Mouse (Mus musculus): ENCODE data around the gene BC048679. TPM values are rescaled to one million over a fixed set of nuclear protein-coding genes. Genes with fewer than 3 reads are reported as not detected.
"Not testable (repeated sequence)": the region's sequence is repeated elsewhere in the genome, so short reads cannot be mapped to it uniquely, and the experiment has no call there.

The BC048679 gene
- polyA plus RNA-seq, 1 experiment from 2014 or later = not detected

GRCm38 (mm10) chr7:81489649-81490048 is 8.4 kb downstream of the BC048679 start:
- Histone ChIP-seq H3K27me3 (ENCODE audit: control insufficient read depth, insufficient read depth, low read depth, low read length) (peaks cover 19% of the 10 kb centered on the region), H3K4me3 (ENCODE audit: low read depth, low read length) (no peak overlapping the region), H3K4me1 (ENCODE audit: control insufficient read depth, low read depth, low read length) (no peaks in the 10 kb centered on the region), H3K9ac (ENCODE audit: low read depth, low read length) (no peak overlapping the region), H3K9me3 (replicated peaks; ENCODE audit: control insufficient read depth, low read length) (no peaks in the 10 kb centered on the region), H3K4me2 (ENCODE audit: low read depth, low read length) (no peak overlapping the region), H3K36me3 (ENCODE audit: control insufficient read depth, insufficient read depth) (no peaks in the 10 kb centered on the region), H3K27ac (ENCODE audit: low read length) (no peak overlapping the region)
- no peak for ATAC-seq (ENCODE audit: low read depth)
- 12% methylated on average over 9 of the region's 9 CpGs for WGBS (ENCODE audit: insufficient replicate concordance)

GRCm38 (mm10) chr7:81480800-81481199 is 17.3 kb downstream of the BC048679 start:
- ATAC-seq (ENCODE audit: low read depth) = no peak
- WGBS (ENCODE audit: insufficient replicate concordance) = 16% methylated on average over 8 of the region's 8 CpGs
- H3K9me3 ChIP-seq (replicated peaks; ENCODE audit: control insufficient read depth, low read length) = no peaks in the 10 kb centered on the region

GRCm38 (mm10) chr7:81479531-81480090 is 18.5 kb downstream of the BC048679 start:
- Histone ChIP-seq H3K27me3 (ENCODE audit: control insufficient read depth, insufficient read depth, low read depth, low read length) (peaks cover 13% of the 10 kb centered on the region), H3K4me2 (ENCODE audit: low read depth, low read length) (no peak overlapping the region), H3K9me3 (replicated peaks; ENCODE audit: control insufficient read depth, low read length) (no peaks in the 10 kb centered on the region), H3K4me1 (ENCODE audit: control insufficient read depth, low read depth, low read length) (no peaks in the 10 kb centered on the region), H3K27ac (ENCODE audit: low read length) (no peak overlapping the region), H3K9ac (ENCODE audit: low read depth, low read length) (no peak overlapping the region), H3K4me3 (ENCODE audit: low read depth, low read length) (no peak overlapping the region), H3K36me3 (ENCODE audit: control insufficient read depth, insufficient read depth) (no peaks in the 10 kb centered on the region)
- ATAC-seq (ENCODE audit: low read depth) = no peak
- WGBS (ENCODE audit: insufficient replicate concordance) = 45% methylated on average over 3 of the region's 3 CpGs

More at GRCm38 (mm10) chr7:81480800-81481199, 17.3 kb downstream of the BC048679 start:
- no peaks in the 10 kb centered on the region for H3K36me3 ChIP-seq (ENCODE audit: control insufficient read depth, insufficient read depth)
- peaks cover 13% of the 10 kb centered on the region for H3K27me3 ChIP-seq (ENCODE audit: control insufficient read depth, insufficient read depth, low read depth, low read length)
- no peak overlapping the region for H3K4me3 ChIP-seq (ENCODE audit: low read depth, low read length)
- H3K27ac ChIP-seq (ENCODE audit: low read length) = no peak overlapping the region
- H3K4me1 ChIP-seq (ENCODE audit: control insufficient read depth, low read depth, low read length) = no peaks in the 10 kb centered on the region
- H3K9ac ChIP-seq (ENCODE audit: low read depth, low read length) = no peak overlapping the region
- no peak overlapping the region for H3K4me2 ChIP-seq (ENCODE audit: low read depth, low read length)

- ATAC-seq (ENCODE audit: low read depth); H3K9me3 ChIP-seq (replicated peaks; ENCODE audit: control insufficient read depth, low read length); H3K4me2 ChIP-seq (ENCODE audit: low read depth, low read length); H3K4me3 ChIP-seq (ENCODE audit: low read depth, low read length); H3K9ac ChIP-seq (ENCODE audit: low read depth, low read length); H3K36me3 ChIP-seq (ENCODE audit: control insufficient read depth, insufficient read depth); H3K4me1 ChIP-seq (ENCODE audit: control insufficient read depth, low read depth, low read length); H3K27ac ChIP-seq (ENCODE audit: low read length): not testable (repeated sequence)
- peaks cover 13% of the 10 kb centered on the region for H3K27me3 ChIP-seq (ENCODE audit: control insufficient read depth, insufficient read depth, low read depth, low read length)
These were observed 19.8 kb downstream of the BC048679 start for GRCm38 (mm10) chr7:81478261-81478660.

- Histone ChIP-seq H3K4me2 (ENCODE audit: low read depth, low read length) (no peak overlapping the region), H3K9me3 (replicated peaks; ENCODE audit: control insufficient read depth, low read length) (no peaks in the 10 kb centered on the region), H3K36me3 (ENCODE audit: control insufficient read depth, insufficient read depth) (no peaks in the 10 kb centered on the region), H3K27ac (ENCODE audit: low read length) (no peak overlapping the region), H3K27me3 (ENCODE audit: control insufficient read depth, insufficient read depth, low read depth, low read length) (peaks cover 13% of the 10 kb centered on the region), H3K4me3 (ENCODE audit: low read depth, low read length) (no peak overlapping the region), H3K4me1 (ENCODE audit: control insufficient read depth, low read depth, low read length) (no peaks in the 10 kb centered on the region), H3K9ac (ENCODE audit: low read depth, low read length) (no peak overlapping the region)
- WGBS (ENCODE audit: insufficient replicate concordance) = 5% methylated on average over 24 of the region's 24 CpGs
- ATAC-seq (ENCODE audit: low read depth) = no peak
These were observed 21.2 kb downstream of the BC048679 start for GRCm38 (mm10) chr7:81476833-81477232.

GRCm38 (mm10) chr7:81475221-81475620 is 22.9 kb downstream of the BC048679 start:
- 48% methylated on average over 3 of the region's 3 CpGs for WGBS (ENCODE audit: insufficient replicate concordance)
- peaks cover 13% of the 10 kb centered on the region for H3K27me3 ChIP-seq (ENCODE audit: control insufficient read depth, insufficient read depth, low read depth, low read length)
- H3K36me3 ChIP-seq (ENCODE audit: control insufficient read depth, insufficient read depth) = no peaks in the 10 kb centered on the region
- H3K27ac ChIP-seq (ENCODE audit: low read length) = no peak overlapping the region
- no peak overlapping the region for H3K4me2 ChIP-seq (ENCODE audit: low read depth, low read length)
- ATAC-seq (ENCODE audit: low read depth) = no peak
- H3K9me3 ChIP-seq (replicated peaks; ENCODE audit: control insufficient read depth, low read length) = no peaks in the 10 kb centered on the region
- no peak overlapping the region for H3K4me3 ChIP-seq (ENCODE audit: low read depth, low read length)
- H3K4me1 ChIP-seq (ENCODE audit: control insufficient read depth, low read depth, low read length) = no peaks in the 10 kb centered on the region
- H3K9ac ChIP-seq (ENCODE audit: low read depth, low read length) = no peak overlapping the region

GRCm38 (mm10) chr7:81464906-81465450 is 33.1 kb downstream of the BC048679 start:
- Histone ChIP-seq H3K9ac (ENCODE audit: low read depth, low read length) (no peak overlapping the region), H3K36me3 (ENCODE audit: control insufficient read depth, insufficient read depth) (no peaks in the 10 kb centered on the region), H3K27ac (ENCODE audit: low read length) (no peak overlapping the region), H3K4me2 (ENCODE audit: low read depth, low read length) (no peak overlapping the region), H3K4me3 (ENCODE audit: low read depth, low read length) (no peak overlapping the region), H3K27me3 (ENCODE audit: control insufficient read depth, insufficient read depth, low read depth, low read length) (no peaks in the 10 kb centered on the region), H3K4me1 (ENCODE audit: control insufficient read depth, low read depth, low read length) (no peaks in the 10 kb centered on the region), H3K9me3 (replicated peaks; ENCODE audit: control insufficient read depth, low read length) (no peaks in the 10 kb centered on the region)
- WGBS (ENCODE audit: insufficient replicate concordance) = 35% methylated on average over 9 of the region's 9 CpGs
- no peak for ATAC-seq (ENCODE audit: low read depth)

GRCm38 (mm10) chr7:81464116-81464515 is 34.0 kb downstream of the BC048679 start:
- Histone ChIP-seq H3K4me1 (ENCODE audit: control insufficient read depth, low read depth, low read length) (no peaks in the 10 kb centered on the region), H3K27ac (ENCODE audit: low read length) (no peak overlapping the region), H3K36me3 (ENCODE audit: control insufficient read depth, insufficient read depth) (no peaks in the 10 kb centered on the region), H3K4me2 (ENCODE audit: low read depth, low read length) (no peak overlapping the region), H3K9ac (ENCODE audit: low read depth, low read length) (no peak overlapping the region), H3K27me3 (ENCODE audit: control insufficient read depth, insufficient read depth, low read depth, low read length) (no peaks in the 10 kb centered on the region), H3K9me3 (replicated peaks; ENCODE audit: control insufficient read depth, low read length) (no peaks in the 10 kb centered on the region), H3K4me3 (ENCODE audit: low read depth, low read length) (no peak overlapping the region)
- WGBS (ENCODE audit: insufficient replicate concordance) = 3% methylated on average over 4 of the region's 4 CpGs
- no peak for ATAC-seq (ENCODE audit: low read depth)

GRCm38 (mm10) chr7:81462815-81463214 is 35.3 kb downstream of the BC048679 start:
- Histone ChIP-seq H3K9me3 (replicated peaks; ENCODE audit: control insufficient read depth, low read length) (no peaks in the 10 kb centered on the region), H3K4me1 (ENCODE audit: control insufficient read depth, low read depth, low read length) (no peaks in the 10 kb centered on the region), H3K27ac (ENCODE audit: low read length) (no peak overlapping the region), H3K27me3 (ENCODE audit: control insufficient read depth, insufficient read depth, low read depth, low read length) (no peaks in the 10 kb centered on the region), H3K4me2 (ENCODE audit: low read depth, low read length) (no peak overlapping the region), H3K4me3 (ENCODE audit: low read depth, low read length) (no peak overlapping the region), H3K36me3 (ENCODE audit: control insufficient read depth, insufficient read depth) (no peaks in the 10 kb centered on the region), H3K9ac (ENCODE audit: low read depth, low read length) (no peak overlapping the region)
- WGBS (ENCODE audit: insufficient replicate concordance) = 48% methylated on average over 3 of the region's 3 CpGs
- ATAC-seq (ENCODE audit: low read depth) = no peak
